Mouse (Mus musculus): Measurements from ENCODE around the gene Fcer1g. TPM values are rescaled to one million over a fixed set of nuclear protein-coding genes. Genes with fewer than 3 reads are reported as not detected.

Gene Fcer1g
- polyA plus RNA-seq, 2 experiments = 49.7 to 91.4 TPM

GRCm38 (mm10) chr1:171189046-171189445, 45.1 kb downstream of the Fcer1g start:
- H3K4me2 ChIP-seq (replicated peaks; ENCODE audit: low read depth, low read length, severe bottlenecking) = no peak overlapping the region; the same call in 1 of the 2 replicates
- DNase-seq (ENCODE audit: low spot score) (no peak), ATAC-seq (ENCODE audit: low FRiP score, low read depth) (peak; percentile 17; the same call in 1 of the 2 replicates)
- peaks cover 23% of the 10 kb centered on the region; the same call in 1 of the 2 replicates for H3K27me3 ChIP-seq (ENCODE audit: control insufficient read depth, insufficient read depth, low read length)
- no peak overlapping the region for H3K4me3 ChIP-seq (replicated peaks; ENCODE audit: low read length)
- WGBS = 17% methylated on average over 8 of the region's 8 CpGs
- no peak overlapping the region for H3K9ac ChIP-seq (ENCODE audit: low read depth, low read length, severe bottlenecking)
- H3K36me3 ChIP-seq (ENCODE audit: control insufficient read depth, insufficient read depth, low read length) = no peaks in the 10 kb centered on the region
- no peaks in the 10 kb centered on the region for H3K9me3 ChIP-seq (ENCODE audit: control insufficient read depth, low read length)
- H3K4me1 ChIP-seq (ENCODE audit: control insufficient read depth, insufficient read depth, low read length) = peaks cover 24% of the 10 kb centered on the region
- H3K27ac ChIP-seq (replicated peaks; ENCODE audit: low read depth, low read length) = no peak overlapping the region; the same call in 1 of the 2 replicates
- TF ChIP-seq POLR2A (IDR thresholded peaks at IDR 0.05; ENCODE audit: borderline replicate concordance, extremely low read depth, insufficient read depth, insufficient read length) = no peak

GRCm38 (mm10) chr1:171187851-171188700, 46.1 kb downstream of the Fcer1g start:
- ATAC-seq (ENCODE audit: low FRiP score, low read depth) = no peak
- Histone ChIP-seq H3K27me3 (ENCODE audit: control insufficient read depth, insufficient read depth, low read length) (peaks cover 13% of the 10 kb centered on the region; the same call in 1 of the 2 replicates), H3K4me2 (replicated peaks; ENCODE audit: low read depth, low read length, severe bottlenecking) (no peak overlapping the region), H3K27ac (replicated peaks; ENCODE audit: low read depth, low read length) (0 out of 2 replicates have a peak overlapping the region, but pooled peaks have one; percentile 2), H3K4me3 (replicated peaks; ENCODE audit: low read length) (no peak overlapping the region), H3K9me3 (ENCODE audit: control insufficient read depth, low read length) (no peaks in the 10 kb centered on the region), H3K4me1 (ENCODE audit: control insufficient read depth, insufficient read depth, low read length) (peaks cover 21% of the 10 kb centered on the region), H3K9ac (ENCODE audit: low read depth, low read length, severe bottlenecking) (no peak overlapping the region), H3K36me3 (ENCODE audit: control insufficient read depth, insufficient read depth, low read length) (no peaks in the 10 kb centered on the region)
- 67% methylated on average over 13 of the region's 13 CpGs for WGBS
- DNase-seq (ENCODE audit: low spot score) = no peak
- TF ChIP-seq POLR2A (IDR thresholded peaks at IDR 0.05; ENCODE audit: borderline replicate concordance, extremely low read depth, insufficient read depth, insufficient read length) = no peak

- Histone ChIP-seq H3K4me3 (replicated peaks; ENCODE audit: low read length) (no peak overlapping the region), H3K4me2 (replicated peaks; ENCODE audit: low read depth, low read length, severe bottlenecking) (no peak overlapping the region), H3K9me3 (ENCODE audit: control insufficient read depth, low read length) (no peaks in the 10 kb centered on the region), H3K27me3 (ENCODE audit: control insufficient read depth, insufficient read depth, low read length) (no peaks in the 10 kb centered on the region), H3K36me3 (ENCODE audit: control insufficient read depth, insufficient read depth, low read length) (no peaks in the 10 kb centered on the region), H3K4me1 (ENCODE audit: control insufficient read depth, insufficient read depth, low read length) (peaks cover 19% of the 10 kb centered on the region), H3K9ac (ENCODE audit: low read depth, low read length, severe bottlenecking) (no peak overlapping the region), H3K27ac (replicated peaks; ENCODE audit: low read depth, low read length) (no peak overlapping the region)
- DNase-seq (ENCODE audit: low spot score) = no peak
- no peak for TF ChIP-seq POLR2A (IDR thresholded peaks at IDR 0.05; ENCODE audit: borderline replicate concordance, extremely low read depth, insufficient read depth, insufficient read length)
- ATAC-seq (ENCODE audit: low FRiP score, low read depth) = no peak
- 54% methylated on average over 8 of the region's 8 CpGs for WGBS
Observed at GRCm38 (mm10) chr1:171185655-171186054, 48.5 kb downstream of the Fcer1g start.

GRCm38 (mm10) chr1:171184314-171184713, 49.9 kb downstream of the Fcer1g start:
- no peak for ATAC-seq (ENCODE audit: low FRiP score, low read depth)
- Histone ChIP-seq H3K27me3 (ENCODE audit: control insufficient read depth, insufficient read depth, low read length) (no peaks in the 10 kb centered on the region), H3K4me2 (replicated peaks; ENCODE audit: low read depth, low read length, severe bottlenecking) (no peak overlapping the region), H3K36me3 (ENCODE audit: control insufficient read depth, insufficient read depth, low read length) (no peaks in the 10 kb centered on the region), H3K4me1 (ENCODE audit: control insufficient read depth, insufficient read depth, low read length) (peaks cover 13% of the 10 kb centered on the region), H3K4me3 (replicated peaks; ENCODE audit: low read length) (no peak overlapping the region), H3K27ac (replicated peaks; ENCODE audit: low read depth, low read length) (no peak overlapping the region), H3K9me3 (ENCODE audit: control insufficient read depth, low read length) (no peaks in the 10 kb centered on the region), H3K9ac (ENCODE audit: low read depth, low read length, severe bottlenecking) (no peak overlapping the region)
- 79% methylated on average over 7 of the region's 7 CpGs for WGBS
- no peak for DNase-seq (ENCODE audit: low spot score)
- no peak for TF ChIP-seq POLR2A (IDR thresholded peaks at IDR 0.05; ENCODE audit: borderline replicate concordance, extremely low read depth, insufficient read depth, insufficient read length)

- no peaks in the 10 kb centered on the region for H3K27me3 ChIP-seq (ENCODE audit: control insufficient read depth, insufficient read depth, low read length)
- 44% methylated on average over 3 of the region's 3 CpGs for WGBS
- no peak for TF ChIP-seq POLR2A (IDR thresholded peaks at IDR 0.05; ENCODE audit: borderline replicate concordance, extremely low read depth, insufficient read depth, insufficient read length)
- no peak for DNase-seq (ENCODE audit: low spot score)
- no peak overlapping the region for H3K4me2 ChIP-seq (replicated peaks; ENCODE audit: low read depth, low read length, severe bottlenecking)
- no peak for ATAC-seq (ENCODE audit: low FRiP score, low read depth)
- no peaks in the 10 kb centered on the region for H3K36me3 ChIP-seq (ENCODE audit: control insufficient read depth, insufficient read depth, low read length)
- H3K9me3 ChIP-seq (ENCODE audit: control insufficient read depth, low read length) = no peaks in the 10 kb centered on the region
- no peak overlapping the region for H3K27ac ChIP-seq (replicated peaks; ENCODE audit: low read depth, low read length)
- no peak overlapping the region for H3K9ac ChIP-seq (ENCODE audit: low read depth, low read length, severe bottlenecking)
- no peak overlapping the region for H3K4me3 ChIP-seq (replicated peaks; ENCODE audit: low read length)
- H3K4me1 ChIP-seq (ENCODE audit: control insufficient read depth, insufficient read depth, low read length) = peaks cover 6% of the 10 kb centered on the region
Observed at GRCm38 (mm10) chr1:171183620-171184019, 50.5 kb downstream of the Fcer1g start.
